Mouse (Mus musculus) adrenal gland, adult 18-20 months (tissue): ENCODE results near the gene Ap5s1. TPM values are rescaled to one million over a fixed set of nuclear protein-coding genes. Genes with fewer than 3 reads are reported as not detected.

Experiments used
- DNase-seq, 2 experiments: peaks; one replicate each; pipeline ENCODE4 v3.0.0; 2021 to 2022; ENCODE audit warnings: low spot score in 2 of 2
- total RNA-seq, 2 experiments: library from RNA; stranded (reverse); gene quantifications; 1 replicate in 1 of 2; 2 replicates in 1 of 2; pipeline ENCODE4 v1.2.3; 2021

The Ap5s1 gene
- total RNA-seq, 2 experiments from 2014 or later = 14.9 to 16.3 TPM

- DNase-seq = peak; percentile 64 to 81
These were observed 19.9 kb upstream of the Ap5s1 start, which contains the start of the genes Cdc25b and Spef1 for GRCm38 (mm10) chr2:131186771-131187601. Gene Cdc25b (plus strand): TSS chr2:131186949. Gene Spef1 (minus strand): TSS chr2:131187282.

- no peak for DNase-seq
These were observed 19.3 kb upstream of the Ap5s1 start for GRCm38 (mm10) chr2:131187602-131187922.

- no peak for DNase-seq
These were observed 18.6 kb upstream of the Ap5s1 start for GRCm38 (mm10) chr2:131188311-131188710.

GRCm38 (mm10) chr2:131189521-131190309 lies 17.2 kb upstream of the Ap5s1 start:
- no peak for DNase-seq

GRCm38 (mm10) chr2:131190344-131191004 lies 16.4 kb upstream of the Ap5s1 start:
- no peak for DNase-seq

GRCm38 (mm10) chr2:131191005-131191390 lies 15.9 kb upstream of the Ap5s1 start:
- DNase-seq = no peak

GRCm38 (mm10) chr2:131196606-131197316 lies 10.1 kb upstream of the Ap5s1 start:
- no peak for DNase-seq

GRCm38 (mm10) chr2:131200710-131201109 lies 6.2 kb upstream of the Ap5s1 start:
- no peak for DNase-seq

- DNase-seq = no peak
These were observed 5.6 kb upstream of the Ap5s1 start for GRCm38 (mm10) chr2:131201262-131201661.

GRCm38 (mm10) chr2:131203816-131204409 lies 3.0 kb upstream of the Ap5s1 start:
- no peak for DNase-seq

- peak; percentile 83 to 84 for DNase-seq
These were observed 2.4 kb upstream of the Ap5s1 start for GRCm38 (mm10) chr2:131204410-131204981.

GRCm38 (mm10) chr2:131205521-131206182 lies 1.2 kb upstream of the Ap5s1 start:
- no peak for DNase-seq

GRCm38 (mm10) chr2:131208356-131208755 lies 1.5 kb downstream of the Ap5s1 start:
- no peak for DNase-seq

GRCm38 (mm10) chr2:131209125-131209795 lies 2.4 kb downstream of the Ap5s1 start:
- no peak for DNase-seq

- DNase-seq = peak; percentile 93 to 94
These were observed 3.3 kb downstream of the Ap5s1 start for GRCm38 (mm10) chr2:131209969-131210792.

- DNase-seq = peak in 1 of 2 experiments; percentile 21
These were observed 4.2 kb downstream of the Ap5s1 start for GRCm38 (mm10) chr2:131211026-131211615.

GRCm38 (mm10) chr2:131213773-131214172 lies 6.9 kb downstream of the Ap5s1 start:
- no peak for DNase-seq
